Mouse (Mus musculus) heart, postnatal 0 days (tissue): Measurements from ENCODE around the gene Grin2a. TPM values are rescaled to one million over a fixed set of nuclear protein-coding genes. Genes with fewer than 3 reads are reported as not detected.
A peak's percentile ranks its signal among the peaks of the same experiment; 100 is the strongest.

Source experiments
- ATAC-seq: fragments of 200-750 bp; cut with Nextera tagmentation; 2 replicates; pipeline ENCODE4 v1.8.0; 2017; ENCODE audit warnings: low read depth, moderate number of reproducible peaks, moderate library complexity; ENCODE audit not compliant: insufficient read depth
- DNase-seq: peaks from one replicate; pipeline ENCODE4 v3.0.0-alpha.2; 2016; ENCODE audit warnings: low spot score
- H3K27ac ChIP-seq: fragments of 300-500 bp; sonication (generic); 2 replicates; pipeline ENCODE4 v1.5.1; 2014; ENCODE audit warnings: low read depth, mild to moderate bottlenecking
- H3K27me3 ChIP-seq: fragments of 300-500 bp; sonication (generic); 2 replicates; pipeline ENCODE4 v1.6.1; 2014; ENCODE audit warnings: low read length, mixed read lengths; ENCODE audit not compliant: control insufficient read depth, insufficient read depth
- H3K36me3 ChIP-seq: fragments of 300-500 bp; sonication (generic); replicated peaks from 2 replicates; pipeline ENCODE4 v1.6.1; 2014; ENCODE audit warnings: low read length, mixed read lengths; ENCODE audit not compliant: control insufficient read depth, insufficient read depth
- H3K4me1 ChIP-seq: fragments of 300-500 bp; sonication (generic); 2 replicates; pipeline ENCODE4 v1.6.1; 2014; ENCODE audit warnings: antibody characterized with exemption; ENCODE audit not compliant: control insufficient read depth, insufficient read depth
- H3K4me2 ChIP-seq: fragments of 300-500 bp; sonication (generic); 2 replicates; pipeline ENCODE4 v1.6.1; 2014; ENCODE audit warnings: low read depth, mild to moderate bottlenecking, low read length, moderate library complexity
- H3K4me3 ChIP-seq: fragments of 300-500 bp; sonication (generic); 2 replicates; pipeline ENCODE4 v1.5.1; 2014; ENCODE audit warnings: low read depth, low read length
- H3K9ac ChIP-seq: fragments of 300-500 bp; sonication (generic); replicated peaks from 2 replicates; pipeline ENCODE4 v1.6.1; 2014; ENCODE audit warnings: low read depth, low read length, mixed read lengths
- H3K9me3 ChIP-seq: fragments of 300-500 bp; sonication (generic); replicated peaks from 2 replicates; pipeline ENCODE4 v1.6.1; 2016; ENCODE audit warnings: low read length; ENCODE audit not compliant: control insufficient read depth
- CTCF ChIP-seq: IDR thresholded peaks from 2 replicates; pipeline ENCODE4 v1.5.1; 2016; ENCODE audit warnings: antibody characterized with exemption, control low read depth, low read depth
- EP300 ChIP-seq: IDR thresholded peaks from 2 replicates; pipeline ENCODE4 v1.6.1; 2016; ENCODE audit warnings: antibody characterized with exemption, low read depth
- WGBS: fragments of 180-500 bp; shearing (Covaris S2); extraction: QIAGEN DNeasy Blood & Tissue Kit; methylation state at CpG from one replicate; pipeline ENCODE4 v1.1.7; 2014; 5-methylcytosine and 5-hydroxymethylcytosine counted together
- polyA plus RNA-seq: library from polyadenylated mRNA; unstranded; fragments of >200 nt; fragmentation: Nextera tagmentation; extraction: Ambion mirVana; gene quantifications from 2 replicates; pipeline ENCODE4 v1.2.1, GENCODE M21; 2015
- total RNA-seq: library from RNA; depleted of rRNA; stranded (reverse); fragments of >200 nt; gene quantifications from 2 replicates; pipeline ENCODE4 v1.2.3, GENCODE M21; 2014; ENCODE audit warnings: low replicate concordance; rRNA removed

The Grin2a gene
- total RNA-seq, result 0.27 and 0.38 TPM in 2 replicates
- polyA plus RNA-seq, result 0.05 and 0.15 TPM in 2 replicates

DNA sequence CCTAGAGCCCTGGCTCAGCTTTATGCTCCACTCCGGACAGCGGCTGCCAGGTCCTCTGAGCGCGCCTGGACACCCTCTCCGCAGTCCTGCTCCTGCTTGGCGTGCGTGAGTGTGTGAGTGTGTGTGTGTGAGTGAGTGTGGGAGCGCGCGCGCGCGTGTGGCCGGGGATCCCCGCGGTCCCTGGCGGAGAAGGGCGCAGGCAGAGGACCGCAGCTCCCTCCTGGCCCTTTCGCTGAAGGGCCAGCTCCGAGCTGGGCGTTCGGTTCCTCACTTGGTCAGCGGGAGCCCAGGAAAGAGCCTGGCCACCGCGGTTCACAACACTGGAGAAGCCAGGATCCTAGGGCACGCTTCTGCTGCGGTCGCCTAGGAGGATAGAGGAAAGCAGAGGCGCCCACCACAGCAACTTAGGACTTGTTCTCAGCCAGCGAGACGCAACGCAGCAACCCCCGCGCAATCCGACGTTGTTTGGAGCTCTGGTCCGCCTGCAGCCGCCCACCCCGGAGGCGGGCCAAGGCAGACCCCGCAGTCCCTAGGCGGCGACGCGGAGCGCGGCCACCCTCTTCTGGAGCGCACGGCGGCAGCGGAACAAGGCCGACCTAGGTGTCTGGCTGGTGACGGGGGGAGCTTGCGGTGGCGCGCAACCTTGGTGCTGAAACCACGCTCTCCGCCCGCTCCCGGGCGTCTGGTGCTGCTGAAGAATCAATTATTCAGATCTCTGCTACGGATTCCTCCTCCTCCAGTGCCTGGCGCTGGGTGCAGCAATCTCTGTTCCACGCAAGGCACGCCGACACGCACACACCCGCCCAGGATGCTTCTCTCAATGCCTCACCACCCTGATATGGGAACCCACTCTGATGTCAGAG, at the start of gene Grin2a:
Gene Grin2a, minus strand, starts transcription at position 610 of the 863 bp plus-strand sequence.
- TF ChIP-seq EP300, result no peak
- TF ChIP-seq CTCF, result no peak
- no peak for ATAC-seq
- peaks cover 60% of the 10 kb centered on the region for H3K27me3 ChIP-seq

DNA sequence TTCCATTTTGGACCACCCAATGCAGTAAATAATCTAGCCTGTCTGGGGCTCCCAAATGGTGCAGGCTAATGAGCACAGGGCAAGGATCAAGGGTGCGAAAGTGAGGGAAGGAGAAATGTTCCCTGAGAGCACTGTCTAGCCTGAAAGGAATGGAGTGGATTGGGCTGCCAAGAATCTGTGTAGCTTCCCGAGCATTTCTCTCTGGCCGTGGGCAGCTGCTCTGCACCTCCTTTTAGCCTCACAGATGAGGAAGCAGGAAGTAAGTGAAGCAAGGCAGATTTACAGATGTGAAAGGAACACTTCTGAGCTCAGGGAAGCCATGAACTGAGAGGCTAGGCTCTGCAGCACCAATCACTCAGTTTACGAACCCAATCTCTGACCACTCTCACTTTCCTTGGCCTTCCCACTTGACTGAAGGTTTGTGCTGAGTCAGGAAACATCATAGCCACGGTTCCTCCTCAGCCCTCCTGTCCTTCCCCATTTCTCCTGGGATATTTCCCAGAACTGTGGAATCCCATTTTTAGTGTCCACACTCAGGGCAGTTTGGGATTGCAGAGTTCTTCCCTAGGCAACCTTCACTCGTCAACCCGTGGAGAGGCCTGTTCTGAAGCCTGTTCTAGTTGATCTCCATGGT, 40.3 kb upstream of the Grin2a start:
- Histone ChIP-seq H3K4me3 (no peak overlapping the region), H3K4me1 (no peaks in the 10 kb centered on the region), H3K27ac (no peak overlapping the region), H3K36me3 (no peaks in the 10 kb centered on the region), H3K4me2 (no peak overlapping the region), H3K9me3 (no peaks in the 10 kb centered on the region), H3K27me3 (no peaks in the 10 kb centered on the region), H3K9ac (no peak overlapping the region)
- ATAC-seq (no peak), DNase-seq (no peak)
- TF ChIP-seq CTCF, result no peak
- TF ChIP-seq EP300, result no peak
- 68% methylated on average over 7 of the region's 7 CpGs for WGBS

More for the DNA sequence above, at the start of gene Grin2a:
- WGBS, result under 1% methylated on average over 69 of the region's 69 CpGs
- no peaks in the 10 kb centered on the region for H3K4me1 ChIP-seq
- H3K9me3 ChIP-seq, result no peaks in the 10 kb centered on the region
- H3K4me2 ChIP-seq, result peak within 1 kb of the TSS; percentile 44
- H3K9ac ChIP-seq, result no peak within 1 kb of the TSS
- H3K27ac ChIP-seq, result no peak within 1 kb of the TSS
- H3K36me3 ChIP-seq, result no peaks in the 10 kb centered on the region
- H3K4me3 ChIP-seq, result peak within 1 kb of the TSS; percentile 13; the same call in 1 of the 2 replicates
- DNase-seq, result no peak

DNA sequence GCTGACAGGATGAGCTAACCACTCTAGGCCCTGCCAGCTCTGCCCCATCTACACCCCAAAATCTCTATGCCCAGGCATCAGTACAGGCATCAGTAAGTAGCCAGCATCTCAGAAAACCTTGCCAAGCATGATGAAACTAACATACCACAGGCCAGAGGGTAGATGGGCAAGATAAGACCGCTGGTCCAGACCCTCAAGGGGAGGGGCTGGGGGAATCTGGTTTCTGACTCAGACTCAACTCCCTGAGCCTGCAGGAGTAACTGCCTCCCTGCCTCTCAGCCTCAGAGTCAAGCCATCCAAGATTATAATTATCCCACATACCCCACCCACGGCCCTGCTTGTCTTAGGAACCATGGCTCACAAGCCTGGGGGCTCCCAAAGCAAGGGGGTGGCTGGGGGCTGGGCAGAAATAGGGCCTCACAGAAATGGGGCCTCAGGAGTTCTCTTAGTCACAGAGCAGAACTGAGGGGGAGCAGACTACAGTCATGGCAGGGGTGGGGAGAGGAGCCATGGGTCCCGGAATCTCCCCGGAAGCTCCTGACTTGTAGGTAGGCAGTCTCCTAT, 38.1 kb upstream of the Grin2a start:
- Histone ChIP-seq H3K4me3 (no peak overlapping the region), H3K4me2 (no peak overlapping the region), H3K9me3 (no peaks in the 10 kb centered on the region), H3K27me3 (no peaks in the 10 kb centered on the region), H3K9ac (no peak overlapping the region), H3K27ac (no peak overlapping the region), H3K4me1 (no peaks in the 10 kb centered on the region), H3K36me3 (no peaks in the 10 kb centered on the region)
- no peak for TF ChIP-seq EP300
- no peak for TF ChIP-seq CTCF
- ATAC-seq (no peak; the same call in 1 of the 2 replicates), DNase-seq (no peak)
- 80% methylated on average over 4 of the region's 4 CpGs for WGBS

DNA sequence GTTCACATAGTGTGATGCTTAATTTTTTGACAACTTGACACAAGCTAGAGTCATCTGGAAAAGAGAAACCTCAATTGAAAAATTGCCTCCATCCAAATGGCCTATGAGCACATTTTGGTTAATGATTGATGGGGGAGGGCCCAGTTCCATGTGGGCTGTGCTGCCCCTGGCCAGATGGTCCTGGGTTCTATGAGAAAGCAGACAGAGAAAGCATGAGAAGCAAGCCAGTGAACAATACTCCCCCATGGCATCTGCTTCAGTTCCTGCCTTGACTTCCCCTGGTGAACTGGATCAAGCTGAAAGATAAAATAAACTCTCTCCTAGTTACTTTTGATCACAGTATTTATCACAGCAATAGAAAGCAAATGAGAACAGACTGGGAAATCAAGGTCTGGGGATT, 36.5 kb upstream of the Grin2a start:
- Histone ChIP-seq H3K4me1 (no peaks in the 10 kb centered on the region), H3K36me3 (no peaks in the 10 kb centered on the region), H3K4me3 (no peak overlapping the region), H3K4me2 (no peak overlapping the region), H3K9ac (no peak overlapping the region), H3K27ac (no peak overlapping the region), H3K9me3 (no peaks in the 10 kb centered on the region), H3K27me3 (no peaks in the 10 kb centered on the region)
- ATAC-seq (no peak), DNase-seq (no peak)
- no peak for TF ChIP-seq EP300

DNA sequence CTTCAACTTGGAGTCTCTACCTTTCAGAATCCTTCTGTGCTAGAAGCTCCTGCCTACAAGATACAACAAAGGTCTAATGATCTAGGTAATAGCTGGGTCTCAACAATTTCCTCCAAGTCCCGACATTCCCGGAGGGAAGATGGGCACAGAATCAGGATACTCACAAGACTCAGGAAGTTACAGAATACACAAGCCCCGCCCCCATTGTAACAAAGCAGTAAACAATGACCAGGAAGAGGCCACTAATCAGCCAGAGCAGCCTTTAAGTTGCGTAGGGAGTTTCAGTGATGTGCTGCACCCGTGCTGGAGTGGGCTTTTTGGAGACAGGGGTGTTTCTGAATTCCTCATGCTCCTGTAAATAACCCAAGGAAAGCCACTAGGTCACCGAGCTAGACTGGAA, 31.4 kb upstream of the Grin2a start:
- ATAC-seq, result no peak
- H3K36me3 ChIP-seq, result no peaks in the 10 kb centered on the region
- no peak for DNase-seq
- H3K9ac ChIP-seq, result no peak overlapping the region
- H3K9me3 ChIP-seq, result no peaks in the 10 kb centered on the region
- H3K27ac ChIP-seq, result no peak overlapping the region
- 67% methylated on average over 6 of the region's 6 CpGs for WGBS
- TF ChIP-seq CTCF, result no peak
- TF ChIP-seq EP300, result no peak
- no peaks in the 10 kb centered on the region for H3K4me1 ChIP-seq
- H3K4me2 ChIP-seq, result no peak overlapping the region
- H3K4me3 ChIP-seq, result no peak overlapping the region
- H3K27me3 ChIP-seq, result no peaks in the 10 kb centered on the region
